Mouse (Mus musculus) liver, adult 2 months (tissue): ENCODE measurements at regions not wholly inside any gene's neighbourhood (a gene's known extent, or its start where the extent isn't known, plus 50 kb on each side); places are given as distances from the start of the nearest gene placed in this dataset.

Source experiments
- DNase-seq: peaks from one replicate; pipeline ENCODE4 v3.0.0-alpha.2; 2011; ENCODE audit warnings: low read depth, low spot score; ENCODE audit errors: extremely low read depth
- H3K27ac ChIP-seq: fragments of 200-500 bp; replicated peaks from 2 replicates; pipeline ENCODE4 v1.5.1; 2012; ENCODE audit warnings: low read depth, mild to moderate bottlenecking, control low read depth, inconsistent platforms, low read length; ENCODE audit not compliant: insufficient read depth
- H3K27me3 ChIP-seq: fragments of 200-500 bp; 2 replicates; pipeline ENCODE4 v1.6.1; 2012; ENCODE audit warnings: mild to moderate bottlenecking, moderate library complexity, low read length, inconsistent platforms; ENCODE audit not compliant: control insufficient read depth, insufficient read depth
- H3K36me3 ChIP-seq: fragments of 200-500 bp; 2 replicates; pipeline ENCODE4 v1.6.1; 2012; ENCODE audit warnings: low read length, inconsistent platforms; ENCODE audit not compliant: control insufficient read depth, insufficient read depth
- H3K4me1 ChIP-seq: fragments of 200-500 bp; 2 replicates; pipeline ENCODE4 v1.6.1; 2011; ENCODE audit warnings: low read length; ENCODE audit not compliant: control insufficient read depth, insufficient read depth
- H3K4me3 ChIP-seq: fragments of 200-500 bp; 2 replicates; pipeline ENCODE4 v1.5.1; 2011; ENCODE audit warnings: low read depth, mild to moderate bottlenecking, control low read depth, low read length, moderate library complexity; ENCODE audit not compliant: insufficient read depth
- H3K79me2 ChIP-seq: fragments of 200-500 bp; 2 replicates; pipeline ENCODE4 v1.6.1; 2012; ENCODE audit warnings: inconsistent platforms, mild to moderate bottlenecking, low read length, moderate library complexity; ENCODE audit not compliant: control insufficient read depth, insufficient read depth
- H3K9ac ChIP-seq: fragments of 200-500 bp; 2 replicates; pipeline ENCODE4 v1.6.1; 2012; ENCODE audit warnings: low read depth, mild to moderate bottlenecking, control low read depth, inconsistent platforms, low read length
- CTCF ChIP-seq: fragments of 200-500 bp; IDR thresholded peaks from 2 replicates; pipeline ENCODE4 v1.5.1; 2011; ENCODE audit warnings: low read depth, low read length, control low read depth
- POLR2A ChIP-seq: fragments of 200-500 bp; IDR thresholded peaks from 2 replicates; pipeline ENCODE4 v1.6.1; 2011; ENCODE audit warnings: low read length, control low read depth; ENCODE audit not compliant: insufficient read depth; ENCODE audit errors: extremely low read depth
- WGBS: fragments of 180-500 bp; shearing (Covaris S2); methylation state at CpG from one replicate; pipeline ENCODE4 v1.1.7; 2018; 5-methylcytosine and 5-hydroxymethylcytosine counted together

- DNase-seq = no peak
- H3K4me1 ChIP-seq = no peaks in the 10 kb centered on the region
- H3K9ac ChIP-seq = no peak overlapping the region
- H3K4me3 ChIP-seq = no peak overlapping the region
- H3K36me3 ChIP-seq = no peaks in the 10 kb centered on the region
- TF ChIP-seq CTCF = no peak
- no peak for TF ChIP-seq POLR2A
- no peak overlapping the region for H3K27ac ChIP-seq
- no peaks in the 10 kb centered on the region for H3K79me2 ChIP-seq
- no peaks in the 10 kb centered on the region for H3K27me3 ChIP-seq
These were observed 277.5 kb downstream of the Lrriq3 start for GRCm38 (mm10) chr3:155370716-155371115.

- Histone ChIP-seq H3K27ac (no peak overlapping the region), H3K4me3 (no peak overlapping the region), H3K9ac (no peak overlapping the region), H3K4me1 (no peaks in the 10 kb centered on the region), H3K79me2 (no peaks in the 10 kb centered on the region), H3K36me3 (no peaks in the 10 kb centered on the region), H3K27me3 (no peaks in the 10 kb centered on the region)
- 82% methylated on average over 1 of the region's 1 CpGs for WGBS
- DNase-seq = no peak
- no peak for TF ChIP-seq POLR2A
- no peak for TF ChIP-seq CTCF
These were observed 280.4 kb downstream of the Lrriq3 start for GRCm38 (mm10) chr3:155373591-155373990.

GRCm38 (mm10) chr3:155381910-155382309 lies 288.7 kb downstream of the Lrriq3 start:
- H3K36me3 ChIP-seq = no peaks in the 10 kb centered on the region
- no peaks in the 10 kb centered on the region for H3K79me2 ChIP-seq
- no peaks in the 10 kb centered on the region for H3K4me1 ChIP-seq
- H3K4me3 ChIP-seq = no peak overlapping the region
- no peaks in the 10 kb centered on the region for H3K27me3 ChIP-seq
- WGBS = 66% methylated on average over 4 of the region's 4 CpGs
- H3K9ac ChIP-seq = no peak overlapping the region
- no peak for DNase-seq
- no peak overlapping the region for H3K27ac ChIP-seq
- no peak for TF ChIP-seq CTCF

GRCm38 (mm10) chr3:155382817-155383216 lies 289.6 kb downstream of the Lrriq3 start:
- H3K36me3 ChIP-seq = no peaks in the 10 kb centered on the region
- H3K27ac ChIP-seq = no peak overlapping the region
- H3K4me3 ChIP-seq = no peak overlapping the region
- no peak for TF ChIP-seq POLR2A
- H3K9ac ChIP-seq = no peak overlapping the region
- no peak for DNase-seq
- H3K79me2 ChIP-seq = no peaks in the 10 kb centered on the region
- H3K4me1 ChIP-seq = no peaks in the 10 kb centered on the region
- H3K27me3 ChIP-seq = no peaks in the 10 kb centered on the region
- WGBS = 63% methylated on average over 2 of the region's 2 CpGs

- H3K79me2 ChIP-seq = no peaks in the 10 kb centered on the region
- TF ChIP-seq CTCF = no peak
- TF ChIP-seq POLR2A = no peak
- no peaks in the 10 kb centered on the region for H3K36me3 ChIP-seq
- no peak for DNase-seq
- no peak overlapping the region for H3K27ac ChIP-seq
- H3K4me1 ChIP-seq = no peaks in the 10 kb centered on the region
- H3K27me3 ChIP-seq = no peaks in the 10 kb centered on the region
- no peak overlapping the region for H3K9ac ChIP-seq
- H3K4me3 ChIP-seq = no peak overlapping the region
- 82% methylated on average over 5 of the region's 5 CpGs for WGBS
These were observed 297.4 kb downstream of the Lrriq3 start for GRCm38 (mm10) chr3:155390666-155391065.

- no peaks in the 10 kb centered on the region for H3K36me3 ChIP-seq
- WGBS = 80% methylated on average over 2 of the region's 2 CpGs
- no peaks in the 10 kb centered on the region for H3K4me1 ChIP-seq
- H3K79me2 ChIP-seq = no peaks in the 10 kb centered on the region
- no peaks in the 10 kb centered on the region for H3K27me3 ChIP-seq
- no peak overlapping the region for H3K27ac ChIP-seq
- TF ChIP-seq POLR2A = no peak
- TF ChIP-seq CTCF = no peak
- DNase-seq = no peak
- H3K9ac ChIP-seq = no peak overlapping the region
- no peak overlapping the region for H3K4me3 ChIP-seq
These were observed 302.9 kb downstream of the Lrriq3 start for GRCm38 (mm10) chr3:155396134-155396533.

- no peak overlapping the region for H3K27ac ChIP-seq
- H3K36me3 ChIP-seq = no peaks in the 10 kb centered on the region
- no peaks in the 10 kb centered on the region for H3K79me2 ChIP-seq
- WGBS = 98% methylated on average over 1 of the region's 1 CpGs
- H3K4me3 ChIP-seq = no peak overlapping the region
- no peaks in the 10 kb centered on the region for H3K27me3 ChIP-seq
- H3K4me1 ChIP-seq = no peaks in the 10 kb centered on the region
- no peak for DNase-seq
- H3K9ac ChIP-seq = no peak overlapping the region
- TF ChIP-seq CTCF = no peak
- TF ChIP-seq POLR2A = no peak
These were observed 308.5 kb downstream of the Lrriq3 start for GRCm38 (mm10) chr3:155401763-155402162.
